Mouse (Mus musculus): ENCODE measurements around the gene Raf1. TPM values are rescaled to one million over a fixed set of nuclear protein-coding genes. Genes with fewer than 3 reads are reported as not detected.

The Raf1 gene
- polyA plus RNA-seq, 1 experiment: 95.3 TPM

DNA sequence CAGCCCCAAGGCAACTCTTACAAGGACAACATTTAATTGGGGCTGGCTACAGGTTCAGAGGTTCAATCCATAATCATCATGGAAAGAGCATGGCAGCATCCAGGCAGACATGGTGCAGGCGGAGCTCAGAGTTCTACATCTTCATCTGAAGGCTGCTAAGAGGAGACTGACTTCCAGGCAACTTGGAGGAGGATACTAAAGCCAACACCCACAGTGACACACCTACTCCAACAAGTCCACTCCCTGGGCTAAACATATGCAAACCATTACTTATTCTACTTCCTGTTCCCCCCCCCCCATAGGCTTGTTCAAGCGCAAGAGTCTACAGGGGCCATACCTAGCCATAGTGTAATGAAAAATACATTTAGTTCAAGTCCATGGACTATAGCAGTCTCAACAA, 7.8 kb upstream of the Raf1 start:
- Histone ChIP-seq H3K4me1 (ENCODE audit: control insufficient read depth, insufficient read depth, insufficient read length) (no peaks in the 10 kb centered on the region; the same call in 1 of the 2 replicates), H3K36me3 (ENCODE audit: control insufficient read depth, insufficient read depth, low read length) (no peaks in the 10 kb centered on the region), H3K27ac (ENCODE audit: insufficient read depth, low read length) (no peak overlapping the region), H3K4me3 (ENCODE audit: extremely low read depth, insufficient read depth, insufficient read length) (no peak overlapping the region), H3K27me3 (ENCODE audit: control insufficient read depth, insufficient read depth, low read length) (no peaks in the 10 kb centered on the region)
- no peak for TF ChIP-seq POLR2A (IDR thresholded peaks at IDR 0.05; ENCODE audit: low read depth, low read length)
- DNase-seq (ENCODE audit: low read depth in 1 of 2, low spot score in 2 of 2): no peak
- 87% methylated on average over 2 of the region's 2 CpGs for WGBS

DNA sequence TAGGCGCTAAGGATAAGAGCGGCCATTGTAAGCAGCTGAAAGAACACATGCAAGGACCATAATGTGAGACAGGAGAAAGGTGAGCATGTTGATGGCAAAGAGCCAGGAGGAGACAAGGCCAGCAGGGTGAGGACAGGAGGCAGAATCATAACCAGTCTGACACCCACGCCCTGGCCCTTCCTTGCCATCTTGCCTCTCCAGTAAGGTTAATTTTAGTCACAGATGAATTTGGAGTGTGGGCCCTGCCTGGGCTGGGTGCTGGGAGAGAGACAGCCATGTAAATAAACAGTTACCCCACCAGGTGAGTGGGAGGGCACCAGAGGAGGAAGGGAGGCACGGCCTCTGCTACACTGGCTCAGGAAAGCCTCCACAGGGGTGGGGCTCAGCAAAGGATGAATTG, 4.6 kb upstream of the Raf1 start:
- Histone ChIP-seq H3K4me3 (ENCODE audit: extremely low read depth, insufficient read depth, insufficient read length) (no peak overlapping the region), H3K27me3 (ENCODE audit: control insufficient read depth, insufficient read depth, low read length) (no peaks in the 10 kb centered on the region), H3K4me1 (ENCODE audit: control insufficient read depth, insufficient read depth, insufficient read length) (no peaks in the 10 kb centered on the region; the same call in 1 of the 2 replicates), H3K27ac (ENCODE audit: insufficient read depth, low read length) (no peak overlapping the region), H3K36me3 (ENCODE audit: control insufficient read depth, insufficient read depth, low read length) (no peaks in the 10 kb centered on the region)
- DNase-seq (ENCODE audit: low read depth in 1 of 2, low spot score in 2 of 2): no peak
- TF ChIP-seq CTCF (IDR thresholded peaks at IDR 0.05; ENCODE audit: extremely low read depth, insufficient read depth, insufficient read length, insufficient replicate concordance) (no peak), POLR2A (IDR thresholded peaks at IDR 0.05; ENCODE audit: low read depth, low read length) (no peak)
- WGBS: 91% methylated on average over 4 of the region's 4 CpGs

- no peak for DNase-seq (ENCODE audit: low read depth in 1 of 2, low spot score in 2 of 2)
Measured at GRCm38 (mm10) chr6:115678012-115678411, 1.6 kb upstream of the Raf1 start.

GRCm38 (mm10) chr6:115677441-115677840, 1.0 kb upstream of the Raf1 start:
- Histone ChIP-seq H3K27me3 (ENCODE audit: control insufficient read depth, insufficient read depth, low read length) (no peaks in the 10 kb centered on the region), H3K27ac (ENCODE audit: insufficient read depth, low read length) (no peak overlapping the region), H3K4me1 (ENCODE audit: control insufficient read depth, insufficient read depth, insufficient read length) (peaks cover 7% of the 10 kb centered on the region), H3K4me3 (ENCODE audit: extremely low read depth, insufficient read depth, insufficient read length) (no peak overlapping the region), H3K36me3 (ENCODE audit: control insufficient read depth, insufficient read depth, low read length) (no peaks in the 10 kb centered on the region)
- TF ChIP-seq POLR2A (IDR thresholded peaks at IDR 0.05; ENCODE audit: low read depth, low read length) (no peak), CTCF (IDR thresholded peaks at IDR 0.05; ENCODE audit: extremely low read depth, insufficient read depth, insufficient read length, insufficient replicate concordance) (no peak)
- 87% methylated on average over 7 of the region's 7 CpGs for WGBS
- no peak for DNase-seq (ENCODE audit: low read depth in 1 of 2, low spot score in 2 of 2)

More at GRCm38 (mm10) chr6:115678012-115678411, 1.6 kb upstream of the Raf1 start:
- no peak for TF ChIP-seq POLR2A (IDR thresholded peaks at IDR 0.05; ENCODE audit: low read depth, low read length)
- no peak for TF ChIP-seq CTCF (IDR thresholded peaks at IDR 0.05; ENCODE audit: extremely low read depth, insufficient read depth, insufficient read length, insufficient replicate concordance)
- Histone ChIP-seq H3K27me3 (ENCODE audit: control insufficient read depth, insufficient read depth, low read length) (no peaks in the 10 kb centered on the region), H3K27ac (ENCODE audit: insufficient read depth, low read length) (no peak overlapping the region), H3K36me3 (ENCODE audit: control insufficient read depth, insufficient read depth, low read length) (no peaks in the 10 kb centered on the region), H3K4me3 (ENCODE audit: extremely low read depth, insufficient read depth, insufficient read length) (no peak overlapping the region), H3K4me1 (ENCODE audit: control insufficient read depth, insufficient read depth, insufficient read length) (peaks cover 7% of the 10 kb centered on the region)
- 97% methylated on average over 1 of the region's 1 CpGs for WGBS

DNA sequence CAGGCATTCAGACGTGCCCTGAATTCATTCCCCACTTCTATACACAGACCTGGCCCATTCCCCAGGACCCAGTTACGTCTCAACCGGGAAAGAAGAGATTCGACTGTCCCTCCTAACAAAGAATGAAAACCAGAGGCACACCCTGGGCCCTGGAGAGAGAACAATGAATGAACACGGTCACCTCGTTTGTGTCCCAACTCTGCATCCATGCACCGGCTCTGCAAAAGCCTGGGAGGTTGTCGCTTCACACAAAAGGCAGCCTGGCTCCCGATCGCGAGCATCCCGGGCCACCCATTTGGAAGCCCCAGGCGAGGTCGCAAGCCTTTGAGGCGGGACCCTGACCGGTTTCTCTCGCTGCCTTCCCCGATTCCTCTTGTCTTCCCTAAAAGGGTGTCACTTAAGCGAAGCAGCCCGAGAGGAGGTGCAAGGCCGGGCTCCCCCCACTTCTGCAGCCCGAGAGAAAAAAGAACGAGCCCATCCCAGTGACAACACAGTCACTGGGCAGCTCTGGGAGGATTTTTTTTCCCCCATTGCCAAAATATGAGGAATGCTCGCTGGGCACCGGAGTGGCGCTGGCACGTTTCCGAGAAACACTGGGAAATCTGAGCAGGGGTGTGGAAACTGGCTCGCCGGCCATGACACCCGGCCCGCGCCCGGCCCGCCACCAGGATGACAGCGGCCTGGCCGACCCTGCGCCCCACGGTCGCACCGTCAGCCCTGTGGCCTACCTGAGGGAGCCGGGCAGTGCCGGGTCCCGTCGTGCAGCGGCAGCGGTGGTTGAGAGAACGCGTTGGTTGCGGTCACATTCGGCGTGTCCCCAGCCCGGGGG, 713 bp downstream of the Raf1 start:
- DNase-seq (ENCODE audit: low read depth in 1 of 2, low spot score in 2 of 2): peak in 1 of 2 experiments; percentile 44
- Histone ChIP-seq H3K27me3 (ENCODE audit: control insufficient read depth, insufficient read depth, low read length) (no peaks in the 10 kb centered on the region), H3K4me3 (ENCODE audit: extremely low read depth, insufficient read depth, insufficient read length) (peak overlapping the region; percentile 87), H3K27ac (ENCODE audit: insufficient read depth, low read length) (peak overlapping the region; percentile 100), H3K4me1 (ENCODE audit: control insufficient read depth, insufficient read depth, insufficient read length) (peaks cover 7% of the 10 kb centered on the region), H3K36me3 (ENCODE audit: control insufficient read depth, insufficient read depth, low read length) (no peaks in the 10 kb centered on the region)
- WGBS: under 1% methylated on average over 53 of the region's 53 CpGs
- no peak for TF ChIP-seq POLR2A (IDR thresholded peaks at IDR 0.05; ENCODE audit: low read depth, low read length)
- no peak for TF ChIP-seq CTCF (IDR thresholded peaks at IDR 0.05; ENCODE audit: extremely low read depth, insufficient read depth, insufficient read length, insufficient replicate concordance)

GRCm38 (mm10) chr6:115675166-115675507, 1.3 kb downstream of the Raf1 start:
- no peak for DNase-seq (ENCODE audit: low read depth in 1 of 2, low spot score in 2 of 2)
- WGBS: 1% methylated on average over 13 of the region's 13 CpGs

DNA sequence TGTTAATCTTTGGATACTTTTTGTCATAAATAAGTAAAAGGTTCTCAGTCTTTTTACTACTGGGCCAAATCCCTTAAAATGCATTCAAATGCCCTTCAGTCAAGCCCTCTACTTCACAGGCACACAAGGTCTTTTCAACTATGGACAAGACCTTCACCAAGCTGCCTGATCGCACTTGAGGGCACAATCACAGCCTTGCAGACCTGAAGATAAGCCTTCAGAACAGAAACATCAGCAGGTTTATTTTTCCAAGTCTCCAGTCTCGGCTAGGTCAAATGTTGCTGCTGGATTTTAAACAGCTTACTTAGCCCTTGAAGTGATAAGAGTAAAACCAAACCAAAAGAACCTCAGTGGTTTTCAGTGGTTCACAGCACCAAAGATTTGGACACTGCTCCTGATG, 2.1 kb downstream of the Raf1 start:
- no peak for DNase-seq (ENCODE audit: low read depth in 1 of 2, low spot score in 2 of 2)
- Histone ChIP-seq H3K4me3 (ENCODE audit: extremely low read depth, insufficient read depth, insufficient read length) (no peak overlapping the region), H3K27ac (ENCODE audit: insufficient read depth, low read length) (no peak overlapping the region), H3K36me3 (ENCODE audit: control insufficient read depth, insufficient read depth, low read length) (no peaks in the 10 kb centered on the region), H3K27me3 (ENCODE audit: control insufficient read depth, insufficient read depth, low read length) (no peaks in the 10 kb centered on the region), H3K4me1 (ENCODE audit: control insufficient read depth, insufficient read depth, insufficient read length) (peaks cover 7% of the 10 kb centered on the region)
- TF ChIP-seq CTCF (IDR thresholded peaks at IDR 0.05; ENCODE audit: extremely low read depth, insufficient read depth, insufficient read length, insufficient replicate concordance) (no peak), POLR2A (IDR thresholded peaks at IDR 0.05; ENCODE audit: low read depth, low read length) (no peak)
- WGBS: 63% methylated on average over 2 of the region's 2 CpGs

More at GRCm38 (mm10) chr6:115675166-115675507, 1.3 kb downstream of the Raf1 start:
- TF ChIP-seq POLR2A (IDR thresholded peaks at IDR 0.05; ENCODE audit: low read depth, low read length) (no peak), CTCF (IDR thresholded peaks at IDR 0.05; ENCODE audit: extremely low read depth, insufficient read depth, insufficient read length, insufficient replicate concordance) (no peak)
- Histone ChIP-seq H3K36me3 (ENCODE audit: control insufficient read depth, insufficient read depth, low read length) (no peaks in the 10 kb centered on the region), H3K4me1 (ENCODE audit: control insufficient read depth, insufficient read depth, insufficient read length) (peaks cover 7% of the 10 kb centered on the region), H3K27me3 (ENCODE audit: control insufficient read depth, insufficient read depth, low read length) (no peaks in the 10 kb centered on the region), H3K4me3 (ENCODE audit: extremely low read depth, insufficient read depth, insufficient read length) (peak overlapping the region; percentile 87), H3K27ac (ENCODE audit: insufficient read depth, low read length) (0 out of 2 replicates have a peak overlapping the region, but pooled peaks have one; percentile 100)

Measured in spleen, adult 2 months (tissue).